ENCODE assay signal across 8 mouse cellular contexts in the genomic region with DNA sequence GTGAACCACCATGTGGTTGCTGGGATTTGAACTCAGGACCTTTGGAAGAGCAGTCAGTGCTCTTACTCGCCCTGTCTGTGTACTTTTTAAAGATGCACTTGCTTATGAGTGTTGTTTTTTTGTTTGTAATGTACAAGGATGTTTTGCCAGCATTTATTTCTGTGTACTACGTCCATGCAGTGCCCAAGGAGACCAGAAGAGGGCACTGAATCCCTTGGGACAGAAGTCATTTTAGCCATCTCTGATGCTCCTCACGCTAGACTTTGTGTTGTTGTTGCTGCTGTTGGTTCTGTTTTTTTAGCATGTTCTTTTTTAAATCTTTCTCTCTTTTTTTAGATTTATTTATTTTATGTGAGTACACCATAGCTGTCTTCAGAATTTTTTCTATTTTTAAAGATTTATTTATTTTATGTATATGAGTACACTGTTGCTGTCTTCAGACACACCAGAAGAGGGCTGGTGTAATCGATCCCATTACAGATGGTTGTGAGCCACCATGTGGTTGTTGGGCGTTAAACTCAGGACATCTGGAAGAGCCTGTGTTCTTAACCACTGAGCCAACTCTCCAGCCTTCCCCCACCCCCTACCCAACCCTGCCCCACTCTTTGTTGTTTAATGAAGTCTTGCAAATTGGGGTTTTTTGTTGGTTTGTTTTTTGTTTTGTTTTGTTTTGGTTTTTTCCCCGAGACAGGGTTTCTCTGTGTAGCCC. TPM values are rescaled to one million over a fixed set of nuclear protein-coding genes. Genes with fewer than 3 reads are reported as not detected.
DNase-seq lines count a peak whose midpoint lies in the region; ATAC-seq lines count a peak whose summit lies in the region.

No protein-coding gene starts in this region.

- no peaks in the 10 kb centered on the region for H3K4me1 ChIP-seq in forebrain, embryonic 11.5 days (replicated peaks; ENCODE audit: control insufficient read depth, insufficient read depth, low read length)
- H3K4me1 ChIP-seq in forebrain, embryonic 13.5 days: no peaks in the 10 kb centered on the region

- H3K27ac ChIP-seq in forebrain, embryonic 11.5 days (ENCODE audit: low read depth, low read length): no peak overlapping the region
- no peak overlapping the region for H3K27ac ChIP-seq in forebrain, embryonic 13.5 days

- H3K27me3 ChIP-seq in forebrain, embryonic 11.5 days (ENCODE audit: control insufficient read depth, insufficient read depth, low read length): no peaks in the 10 kb centered on the region
- no peaks in the 10 kb centered on the region for H3K27me3 ChIP-seq in forebrain, embryonic 13.5 days

- H3K4me2 ChIP-seq in forebrain, embryonic 11.5 days (ENCODE audit: low read depth, low read length, severe bottlenecking): no peak overlapping the region
- H3K4me2 ChIP-seq in forebrain, embryonic 13.5 days: no peak overlapping the region

- no peaks in the 10 kb centered on the region for H3K36me3 ChIP-seq in forebrain, embryonic 11.5 days (ENCODE audit: control insufficient read depth, insufficient read depth, low read length)
- H3K36me3 ChIP-seq in forebrain, embryonic 13.5 days (ENCODE audit: poor library complexity, severe bottlenecking): peaks cover 57% of the 10 kb centered on the region

- no peak overlapping the region for H3K9ac ChIP-seq in forebrain, embryonic 11.5 days (ENCODE audit: low read length)
- no peak overlapping the region for H3K9ac ChIP-seq in forebrain, embryonic 13.5 days

- peak; percentile 65 for DNase-seq in forebrain, embryonic 11.5 days (ENCODE audit: low spot score)
- peak; percentile 25 for DNase-seq in right cerebral cortex, adult 18-20 months
- no peak for DNase-seq in right cerebral cortex, postnatal 25 days
- DNase-seq in cerebellum, postnatal 10 days: peak; percentile 75 to 80
- peak; percentile 26 to 54 for DNase-seq in left cerebral cortex, postnatal 25 days (ENCODE audit: low spot score in 2 of 2)
- DNase-seq in frontal cortex, postnatal 10 days (ENCODE audit: low spot score in 2 of 2): no peak

- no peak overlapping the region for H3K4me3 ChIP-seq in forebrain, embryonic 11.5 days (ENCODE audit: low read depth, low read length)
- H3K4me3 ChIP-seq in forebrain, embryonic 13.5 days: no peak overlapping the region

- WGBS in forebrain, embryonic 11.5 days: 51% methylated on average over 6 of the region's 6 CpGs
- 49% methylated on average over 6 of the region's 6 CpGs for WGBS in forebrain, embryonic 13.5 days

- no peaks in the 10 kb centered on the region for H3K9me3 ChIP-seq in forebrain, embryonic 11.5 days (ENCODE audit: control insufficient read depth, low read length)
- no peaks in the 10 kb centered on the region for H3K9me3 ChIP-seq in forebrain, embryonic 13.5 days (replicated peaks)

- intact Hi-C loops in left cerebral cortex, postnatal 25 days (cut with DNase I): no loop called here

- no peak for ATAC-seq in forebrain, embryonic 11.5 days (replicated peaks; ENCODE audit: low FRiP score)
- no peak for ATAC-seq in forebrain, embryonic 13.5 days
- peak; percentile 78 for ATAC-seq in neutrophil, adult 5-6 weeks (ENCODE audit: extremely low read depth, insufficient number of reproducible peaks, low FRiP score, poor library complexity, severe bottlenecking)

RNA-seq across cellular contexts. Expression of gene Smim6, which starts 8.4 kb away (rescaled TPM):
- 0.72 and 0.95 TPM in 2 replicates for polyA plus RNA-seq in forebrain, embryonic 11.5 days (2014; fragmentation: Nextera tagmentation; extraction: Ambion mirVana)
- polyA plus RNA-seq in forebrain, embryonic 13.5 days (2015; fragmentation: Nextera tagmentation; extraction: Ambion mirVana): 0.80 and 0.86 TPM in 2 replicates
- total RNA-seq in left cerebral cortex, postnatal 25 days (2021): not detected
- not detected in 2 replicates for total RNA-seq in neutrophil, adult 5-6 weeks (2017)

RNA-seq across cellular contexts. Expression of gene Sap30bp, which starts 12.8 kb away (rescaled TPM):
- polyA plus RNA-seq in forebrain, embryonic 11.5 days (2014; fragmentation: Nextera tagmentation; extraction: Ambion mirVana): 55.2 and 56.3 TPM in 2 replicates
- polyA plus RNA-seq in forebrain, embryonic 13.5 days (2015; fragmentation: Nextera tagmentation; extraction: Ambion mirVana): 56.1 and 62.4 TPM in 2 replicates
- 10 to 100 TPM; 40.4 to 45.5 TPM for total RNA-seq in left cerebral cortex, postnatal 25 days (2021)
- total RNA-seq in neutrophil, adult 5-6 weeks (2017): 125 and 148 TPM in 2 replicates

RNA-seq across cellular contexts. Expression of gene Recql5, which starts 13.0 kb away (rescaled TPM):
- 28.3 and 35.6 TPM in 2 replicates for polyA plus RNA-seq in forebrain, embryonic 11.5 days (2014; fragmentation: Nextera tagmentation; extraction: Ambion mirVana)
- 24.4 and 29.6 TPM in 2 replicates for polyA plus RNA-seq in forebrain, embryonic 13.5 days (2015; fragmentation: Nextera tagmentation; extraction: Ambion mirVana)
- 10 to 100 TPM; 22.3 to 26.3 TPM for total RNA-seq in left cerebral cortex, postnatal 25 days (2021)
- 44.4 and 54.2 TPM in 2 replicates for total RNA-seq in neutrophil, adult 5-6 weeks (2017)

RNA-seq across cellular contexts. Expression of gene Smim5, which starts 20.5 kb away (rescaled TPM):
- polyA plus RNA-seq in forebrain, embryonic 11.5 days (2014; fragmentation: Nextera tagmentation; extraction: Ambion mirVana): 2.0 and 2.6 TPM in 2 replicates
- 1.4 and 1.5 TPM in 2 replicates for polyA plus RNA-seq in forebrain, embryonic 13.5 days (2015; fragmentation: Nextera tagmentation; extraction: Ambion mirVana)
- total RNA-seq in left cerebral cortex, postnatal 25 days (2021): under 1 TPM in 1 of 2 experiments, not detected in 1; 0.32 TPM
- 1.2 and 2.6 TPM in 2 replicates for total RNA-seq in neutrophil, adult 5-6 weeks (2017)

RNA-seq across cellular contexts. Expression of gene Itgb4, which starts 54.2 kb away (rescaled TPM):
- polyA plus RNA-seq in forebrain, embryonic 11.5 days (2014; fragmentation: Nextera tagmentation; extraction: Ambion mirVana): 0.57 and 0.72 TPM in 2 replicates
- 0.21 and 0.38 TPM in 2 replicates for polyA plus RNA-seq in forebrain, embryonic 13.5 days (2015; fragmentation: Nextera tagmentation; extraction: Ambion mirVana)
- 1 to 10 TPM; 3.7 to 6.6 TPM for total RNA-seq in left cerebral cortex, postnatal 25 days (2021)
- 0.23 and 0.25 TPM in 2 replicates for total RNA-seq in neutrophil, adult 5-6 weeks (2017)

Comparison
In these comparisons a context has a peak if more than half of its experiments do, and no peak if none do; other contexts are left out.
1. DNase-seq: peak in forebrain, embryonic 11.5 days (single experiment), right cerebral cortex, adult 18-20 months (single experiment), cerebellum, postnatal 10 days (2 of 2) and left cerebral cortex, postnatal 25 days (2 of 2); none in right cerebral cortex, postnatal 25 days (single experiment) and frontal cortex, postnatal 10 days (0 of 2).